Mouse (Mus musculus) embryonic facial prominence, embryonic 13.5 days (tissue): ENCODE results near the gene Tfpi. TPM values are rescaled to one million over a fixed set of nuclear protein-coding genes. Genes with fewer than 3 reads are reported as not detected.

Experiments
- ATAC-seq: fragments of 200-750 bp; cut with Nextera tagmentation; 2 replicates; pipeline ENCODE4 v1.8.0; 2017; ENCODE audit warnings: low read depth; ENCODE audit not compliant: insufficient number of reproducible peaks, insufficient read depth, low FRiP score, low TSS enrichment
- H3K27ac ChIP-seq: fragments of 300-500 bp; sonication (generic); 2 replicates; pipeline ENCODE4 v1.5.1; 2015; ENCODE audit warnings: moderate library complexity, mild to moderate bottlenecking, inconsistent platforms
- H3K27me3 ChIP-seq: fragments of 300-500 bp; sonication (generic); 2 replicates; pipeline ENCODE4 v1.6.1; 2015; ENCODE audit warnings: mild to moderate bottlenecking, inconsistent platforms
- H3K36me3 ChIP-seq: fragments of 300-500 bp; sonication (generic); 2 replicates; pipeline ENCODE4 v1.6.1; 2015; ENCODE audit warnings: mild to moderate bottlenecking, inconsistent platforms
- H3K4me1 ChIP-seq: fragments of 300-500 bp; sonication (generic); 2 replicates; pipeline ENCODE4 v1.6.1; 2015; ENCODE audit warnings: inconsistent platforms
- H3K4me2 ChIP-seq: fragments of 300-500 bp; sonication (generic); 2 replicates; pipeline ENCODE4 v1.6.1; 2015; ENCODE audit warnings: moderate library complexity, mild to moderate bottlenecking, inconsistent platforms
- H3K4me3 ChIP-seq: fragments of 300-500 bp; sonication (generic); 2 replicates; pipeline ENCODE4 v1.5.1; 2015; ENCODE audit warnings: mild to moderate bottlenecking, inconsistent platforms
- H3K9ac ChIP-seq: fragments of 300-500 bp; sonication (generic); 2 replicates; pipeline ENCODE4 v1.6.1; 2015; ENCODE audit warnings: mild to moderate bottlenecking, inconsistent platforms
- H3K9me3 ChIP-seq: fragments of 300-500 bp; sonication (generic); 2 replicates; pipeline ENCODE4 v1.6.1; 2016; ENCODE audit warnings: inconsistent platforms
- WGBS: fragments of 180-500 bp; shearing (Covaris S2); methylation state at CpG from one replicate; pipeline ENCODE4 v1.1.7; 2015; ENCODE audit warnings: mixed read lengths; 5-methylcytosine and 5-hydroxymethylcytosine counted together
- polyA plus RNA-seq: library from polyadenylated mRNA; unstranded; fragments of >200 nt; fragmentation: Nextera tagmentation; extraction: Ambion mirVana; gene quantifications from 2 replicates; pipeline ENCODE4 v1.2.1, GENCODE M21; 2015

Tfpi gene
- polyA plus RNA-seq, 1 experiment from 2014 or later = 20.4 TPM

GRCm38 (mm10) chr2:84504285-84504684 lies 27.7 kb upstream of the Tfpi start:
- H3K27ac ChIP-seq = no peak overlapping the region
- H3K4me2 ChIP-seq = no peak overlapping the region
- H3K4me1 ChIP-seq = no peaks in the 10 kb centered on the region
- WGBS = 74% methylated on average over 4 of the region's 4 CpGs
- no peaks in the 10 kb centered on the region for H3K36me3 ChIP-seq
- ATAC-seq = no peak
- H3K4me3 ChIP-seq = no peak overlapping the region
- H3K9me3 ChIP-seq = no peaks in the 10 kb centered on the region
- no peaks in the 10 kb centered on the region for H3K27me3 ChIP-seq
- no peak overlapping the region for H3K9ac ChIP-seq

DNA sequence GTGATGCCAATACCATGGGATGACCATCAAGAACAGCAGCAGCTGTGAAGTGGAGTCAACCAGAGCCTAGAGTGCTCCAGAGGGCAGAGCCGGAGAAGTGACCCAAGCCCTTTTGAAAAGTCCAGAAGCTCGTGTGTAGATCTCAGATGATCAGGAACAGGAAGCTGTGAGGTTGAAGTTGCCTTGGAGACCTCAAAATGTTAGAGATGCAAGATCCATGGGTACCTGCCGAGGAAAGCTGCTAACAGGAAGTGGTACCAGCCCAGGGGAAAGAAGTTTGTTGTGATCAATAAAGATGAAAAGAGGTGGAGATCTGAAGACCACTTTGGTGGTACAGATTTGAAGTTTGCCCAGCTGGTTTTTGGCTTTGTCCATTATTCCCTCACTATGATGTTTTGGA lies 22.3 kb upstream of the Tfpi start:
- Histone ChIP-seq H3K9ac (no peak overlapping the region), H3K4me1 (no peaks in the 10 kb centered on the region), H3K27me3 (no peaks in the 10 kb centered on the region), H3K4me2 (no peak overlapping the region), H3K9me3 (no peaks in the 10 kb centered on the region), H3K27ac (no peak overlapping the region), H3K36me3 (no peaks in the 10 kb centered on the region), H3K4me3 (no peak overlapping the region)
- WGBS = 72% methylated on average over 3 of the region's 3 CpGs
- no peak for ATAC-seq

DNA sequence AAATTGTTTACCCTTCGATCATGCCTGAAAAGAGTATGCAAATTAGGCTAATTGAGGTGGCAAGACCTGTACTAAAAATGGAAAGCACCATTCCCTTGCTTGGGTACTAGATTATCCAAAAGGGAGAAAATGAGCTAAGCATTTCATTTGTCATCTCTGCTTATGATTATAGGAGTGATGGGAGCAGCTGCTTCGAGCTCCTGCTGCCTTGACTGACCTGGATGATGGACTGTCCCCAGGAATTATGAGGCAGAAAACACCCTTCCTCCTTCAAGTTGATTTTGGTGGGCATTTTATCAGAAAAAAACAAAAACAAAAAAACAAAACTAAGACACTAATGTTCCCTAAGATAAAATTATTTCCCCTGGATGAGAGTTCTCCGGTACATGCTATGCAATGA lies 18.5 kb upstream of the Tfpi start:
- Histone ChIP-seq H3K4me3 (no peak overlapping the region), H3K4me1 (no peaks in the 10 kb centered on the region), H3K9ac (no peak overlapping the region), H3K27ac (no peak overlapping the region), H3K4me2 (no peak overlapping the region), H3K9me3 (no peaks in the 10 kb centered on the region), H3K36me3 (no peaks in the 10 kb centered on the region), H3K27me3 (no peaks in the 10 kb centered on the region)
- no peak for ATAC-seq
- WGBS = 81% methylated on average over 3 of the region's 3 CpGs

DNA sequence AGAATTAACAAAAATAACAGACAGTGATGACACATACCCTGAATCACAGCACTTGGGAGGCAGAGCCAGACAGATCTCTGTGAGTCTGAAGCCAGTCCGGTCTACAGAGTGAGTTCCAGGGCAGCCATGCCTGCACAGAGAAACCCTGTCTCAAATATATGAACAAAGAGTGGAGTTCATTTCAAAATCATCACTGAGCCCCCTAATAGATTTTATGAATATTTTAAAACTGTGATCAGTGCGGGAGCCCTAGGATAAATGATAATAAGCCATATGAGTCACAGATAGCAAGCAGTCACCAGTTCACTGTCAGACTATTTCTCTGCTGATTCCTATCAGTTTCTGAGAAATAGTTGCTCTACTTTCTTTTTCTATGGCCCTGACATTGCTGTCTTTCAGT lies 17.1 kb upstream of the Tfpi start:
- H3K36me3 ChIP-seq = no peaks in the 10 kb centered on the region
- WGBS = 91% methylated on average over 2 of the region's 2 CpGs
- no peak overlapping the region for H3K9ac ChIP-seq
- H3K9me3 ChIP-seq = no peaks in the 10 kb centered on the region
- no peak for ATAC-seq
- H3K27me3 ChIP-seq = no peaks in the 10 kb centered on the region
- no peaks in the 10 kb centered on the region for H3K4me1 ChIP-seq
- H3K4me2 ChIP-seq = no peak overlapping the region
- H3K27ac ChIP-seq = no peak overlapping the region
- H3K4me3 ChIP-seq = no peak overlapping the region

GRCm38 (mm10) chr2:84491715-84492114 lies 15.1 kb upstream of the Tfpi start:
- WGBS = 74% methylated on average over 1 of the region's 1 CpGs
- no peaks in the 10 kb centered on the region for H3K9me3 ChIP-seq

DNA sequence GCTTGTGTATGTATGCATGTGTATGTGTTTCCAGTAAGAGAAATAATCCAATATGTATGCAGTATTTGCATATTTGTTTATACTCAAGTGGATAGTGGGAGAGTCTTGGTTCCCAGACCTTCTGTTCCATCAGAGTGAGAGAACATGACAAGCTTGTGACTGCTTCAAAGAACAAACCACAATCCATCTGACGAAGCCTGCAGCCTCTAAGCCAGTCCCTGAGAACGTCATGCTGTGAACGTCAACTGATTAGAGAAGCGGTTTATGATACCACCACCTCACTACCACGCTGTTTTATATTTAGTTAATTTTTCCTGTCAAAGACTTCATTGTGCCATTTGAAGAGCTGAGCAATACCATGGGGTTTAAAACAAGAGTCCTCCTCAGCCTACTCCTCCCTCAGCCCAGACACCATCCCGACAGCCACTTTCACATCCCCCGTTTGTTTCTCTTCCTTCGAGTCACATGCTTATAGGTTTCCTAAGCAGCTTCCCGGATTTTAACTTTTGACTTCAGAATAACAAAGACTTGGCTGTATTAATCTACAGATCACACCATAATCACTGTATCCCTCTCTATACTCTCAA lies 11.2 kb upstream of the Tfpi start:
- no peak overlapping the region for H3K9ac ChIP-seq
- no peak overlapping the region for H3K4me2 ChIP-seq
- 66% methylated on average over 9 of the region's 9 CpGs for whole genome bisulfite sequencing
- H3K27me3 ChIP-seq = no peaks in the 10 kb centered on the region
- no peaks in the 10 kb centered on the region for H3K4me1 ChIP-seq
- H3K36me3 ChIP-seq = no peaks in the 10 kb centered on the region
- H3K4me3 ChIP-seq = no peak overlapping the region
- ATAC-seq = no peak
- H3K9me3 ChIP-seq = no peaks in the 10 kb centered on the region
- no peak overlapping the region for H3K27ac ChIP-seq

More at GRCm38 (mm10) chr2:84491715-84492114, 15.1 kb upstream of the Tfpi start:
- no peaks in the 10 kb centered on the region for H3K4me1 ChIP-seq
- H3K27ac ChIP-seq = no peak overlapping the region
- no peaks in the 10 kb centered on the region for H3K27me3 ChIP-seq
- no peaks in the 10 kb centered on the region for H3K36me3 ChIP-seq
- H3K4me3 ChIP-seq = no peak overlapping the region
- no peak for ATAC-seq
- H3K9ac ChIP-seq = no peak overlapping the region
- no peak overlapping the region for H3K4me2 ChIP-seq

- H3K27ac ChIP-seq = no peak overlapping the region
- 34% methylated on average over 7 of the region's 7 CpGs for WGBS
- H3K9me3 ChIP-seq = no peaks in the 10 kb centered on the region
- H3K27me3 ChIP-seq = no peaks in the 10 kb centered on the region
- no peaks in the 10 kb centered on the region for H3K36me3 ChIP-seq
- H3K4me1 ChIP-seq = no peaks in the 10 kb centered on the region
- H3K4me2 ChIP-seq = peak overlapping the region; percentile 45
- no peak overlapping the region for H3K9ac ChIP-seq
- ATAC-seq = no peak
- H3K4me3 ChIP-seq = no peak overlapping the region
Measured at GRCm38 (mm10) chr2:84481863-84482262, 5.3 kb upstream of the Tfpi start.

DNA sequence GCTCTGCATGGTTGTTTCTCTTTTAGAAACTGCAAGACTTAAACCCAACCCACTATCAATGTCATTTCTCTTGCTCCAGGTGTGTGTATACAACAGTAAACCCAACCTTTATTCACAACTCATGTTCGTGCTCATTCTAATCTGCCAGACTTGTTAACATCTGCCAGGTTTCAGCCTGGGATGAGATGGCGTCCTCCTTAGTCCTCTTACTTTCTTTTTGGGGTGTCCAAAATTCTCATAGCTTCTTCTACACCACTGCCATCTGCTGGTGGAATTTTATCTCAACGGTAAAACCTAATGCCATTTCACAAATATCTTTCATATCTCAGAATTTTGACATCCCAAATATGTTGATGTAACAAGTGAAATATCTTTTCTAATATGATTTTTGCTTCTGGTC lies 2.5 kb upstream of the Tfpi start:
- WGBS = 34% methylated on average over 3 of the region's 3 CpGs
- no peak for ATAC-seq
- Histone ChIP-seq H3K4me1 (no peaks in the 10 kb centered on the region), H3K27ac (no peak overlapping the region), H3K27me3 (no peaks in the 10 kb centered on the region), H3K4me3 (no peak overlapping the region), H3K9me3 (no peaks in the 10 kb centered on the region), H3K9ac (no peak overlapping the region), H3K4me2 (no peak overlapping the region), H3K36me3 (no peaks in the 10 kb centered on the region)

GRCm38 (mm10) chr2:84477759-84478158 lies 1.2 kb upstream of the Tfpi start:
- Histone ChIP-seq H3K9ac (no peak overlapping the region), H3K4me3 (no peak overlapping the region), H3K27ac (no peak overlapping the region), H3K4me1 (no peaks in the 10 kb centered on the region), H3K9me3 (no peaks in the 10 kb centered on the region), H3K27me3 (no peaks in the 10 kb centered on the region), H3K4me2 (no peak overlapping the region), H3K36me3 (no peaks in the 10 kb centered on the region)
- no peak for ATAC-seq
- WGBS = 87% methylated on average over 6 of the region's 6 CpGs

DNA sequence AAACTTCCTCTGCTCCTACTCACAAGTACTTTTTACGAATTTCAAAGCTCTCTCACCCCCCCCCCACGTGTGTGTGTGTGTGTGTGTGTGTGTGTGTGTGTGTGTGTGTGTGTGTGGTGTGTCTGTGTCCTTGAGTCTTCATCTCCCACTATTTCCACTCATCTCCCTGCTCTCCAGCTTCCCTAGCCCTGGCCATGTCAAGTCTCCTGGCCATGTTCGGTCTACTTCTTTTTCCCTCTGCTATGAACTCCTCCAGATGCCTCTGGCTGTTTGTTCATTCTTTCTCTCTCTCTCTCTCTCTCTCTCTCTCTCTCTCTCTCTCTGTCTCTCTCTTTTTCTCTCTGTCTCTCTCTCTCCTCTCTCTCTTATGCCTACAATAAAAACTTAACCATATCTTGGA lies 444 bp downstream of the Tfpi start:
- Histone ChIP-seq H3K27ac (no peak overlapping the region), H3K9me3 (no peaks in the 10 kb centered on the region), H3K4me2 (peak overlapping the region; percentile 44), H3K9ac (peak overlapping the region; percentile 21; the same call in 1 of the 2 replicates), H3K36me3 (no peaks in the 10 kb centered on the region), H3K4me1 (no peaks in the 10 kb centered on the region), H3K27me3 (no peaks in the 10 kb centered on the region), H3K4me3 (peak overlapping the region; percentile 27)
- 63% methylated on average over 3 of the region's 3 CpGs for WGBS
- no peak for ATAC-seq

GRCm38 (mm10) chr2:84475601-84476000 lies 974 bp downstream of the Tfpi start:
- H3K9me3 ChIP-seq = no peaks in the 10 kb centered on the region
- H3K27me3 ChIP-seq = no peaks in the 10 kb centered on the region
- peak overlapping the region; percentile 27 for H3K4me3 ChIP-seq
- no peaks in the 10 kb centered on the region for H3K4me1 ChIP-seq
- no peak overlapping the region for H3K27ac ChIP-seq
- H3K9ac ChIP-seq = no peak overlapping the region
- no peaks in the 10 kb centered on the region for H3K36me3 ChIP-seq
- WGBS = 50% methylated on average over 1 of the region's 1 CpGs
- peak overlapping the region; percentile 44 for H3K4me2 ChIP-seq
- no peak for ATAC-seq

DNA sequence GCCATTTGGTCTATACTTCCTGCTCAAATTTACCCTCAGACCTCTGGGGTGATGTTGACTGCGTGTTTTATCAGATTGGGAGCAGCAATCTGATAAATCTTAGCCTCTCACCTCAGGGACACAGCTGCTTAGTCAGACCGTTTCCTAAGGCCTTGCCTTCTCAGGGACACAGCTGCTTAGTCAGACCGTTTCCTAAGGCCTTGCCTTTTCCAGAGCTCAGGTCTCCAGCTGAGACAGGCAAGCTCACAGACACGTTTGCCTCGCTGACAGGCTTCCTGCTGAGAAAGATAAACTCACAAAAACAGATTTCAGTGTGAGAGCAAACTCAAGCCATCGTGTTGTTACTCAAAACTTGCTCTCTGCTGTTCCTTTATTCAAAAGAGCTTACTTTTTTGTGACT lies 1.9 kb downstream of the Tfpi start:
- 12% methylated on average over 6 of the region's 6 CpGs for WGBS
- H3K27me3 ChIP-seq = no peaks in the 10 kb centered on the region
- ATAC-seq = no peak
- H3K9me3 ChIP-seq = no peaks in the 10 kb centered on the region
- no peak overlapping the region for H3K9ac ChIP-seq
- no peak overlapping the region for H3K4me2 ChIP-seq
- no peaks in the 10 kb centered on the region for H3K4me1 ChIP-seq
- H3K4me3 ChIP-seq = no peak overlapping the region
- H3K27ac ChIP-seq = no peak overlapping the region; the same call in 1 of the 2 replicates
- no peaks in the 10 kb centered on the region for H3K36me3 ChIP-seq
